Mouse (Mus musculus) mesoderm, embryonic 11.5 days (tissue): ENCODE results near the gene Mrm1.
A peak's percentile ranks its signal among the peaks of the same experiment; 100 is the strongest.
"Not testable (repeated sequence)": the region's sequence is repeated elsewhere in the genome, so short reads cannot be mapped to it uniquely, and the experiment has no call there.

Source experiments
- DNase-seq: peaks from one replicate; pipeline ENCODE4 v3.0.0-alpha.2; 2012; ENCODE audit warnings: low read depth, low spot score

Mrm1 gene

GRCm38 (mm10) chr11:84818961-84819692 lies at the start of gene Mrm1:
Gene Mrm1, minus strand, starts transcription at chr11:84819515.
- peak; percentile 94 for DNase-seq

GRCm38 (mm10) chr11:84868786-84869259 lies 49.5 kb upstream of the Mrm1 start:
- DNase-seq = no peak

GRCm38 (mm10) chr11:84867586-84867985 lies 48.3 kb upstream of the Mrm1 start:
- DNase-seq = no peak

- no peak for DNase-seq
Measured at GRCm38 (mm10) chr11:84865268-84865667, 46.0 kb upstream of the Mrm1 start.

- no peak for DNase-seq
Measured at GRCm38 (mm10) chr11:84855285-84855684, 36.0 kb upstream of the Mrm1 start.

- DNase-seq = no peak
Measured at GRCm38 (mm10) chr11:84847475-84848090, 28.3 kb upstream of the Mrm1 start.

GRCm38 (mm10) chr11:84846741-84847474 lies 27.6 kb upstream of the Mrm1 start:
- no peak for DNase-seq

GRCm38 (mm10) chr11:84839330-84839729 lies 20.0 kb upstream of the Mrm1 start:
- DNase-seq = no peak

GRCm38 (mm10) chr11:84829495-84829894 lies 10.2 kb upstream of the Mrm1 start:
- not testable (repeated sequence) for DNase-seq

GRCm38 (mm10) chr11:84828516-84829399 lies 9.4 kb upstream of the Mrm1 start, which contains the start of gene Dhrs11:
Gene Dhrs11, minus strand, starts transcription at chr11:84828994.
- peak; percentile 89 for DNase-seq

GRCm38 (mm10) chr11:84827901-84828503 lies 8.7 kb upstream of the Mrm1 start:
- DNase-seq = no peak

- DNase-seq = no peak
Measured at GRCm38 (mm10) chr11:84827492-84827891, 8.2 kb upstream of the Mrm1 start.

- DNase-seq = no peak
Measured at GRCm38 (mm10) chr11:84826185-84826584, 6.9 kb upstream of the Mrm1 start.

- DNase-seq = no peak
Measured at GRCm38 (mm10) chr11:84825261-84825807, 6.0 kb upstream of the Mrm1 start.

GRCm38 (mm10) chr11:84823484-84823897 lies 4.2 kb upstream of the Mrm1 start:
- no peak for DNase-seq

GRCm38 (mm10) chr11:84822487-84822886 lies 3.2 kb upstream of the Mrm1 start:
- DNase-seq = no peak

- no peak for DNase-seq
Measured at GRCm38 (mm10) chr11:84821131-84821770, 1.9 kb upstream of the Mrm1 start.

GRCm38 (mm10) chr11:84818085-84818960 lies 992 bp downstream of the Mrm1 start:
- peak; percentile 87 for DNase-seq

- no peak for DNase-seq
Measured at GRCm38 (mm10) chr11:84817362-84817761, 2.0 kb downstream of the Mrm1 start.
